Mouse (Mus musculus): ENCODE data around the gene Gmds. TPM values are rescaled to one million over a fixed set of nuclear protein-coding genes. Genes with fewer than 3 reads are reported as not detected.

The Gmds gene
- polyA plus RNA-seq, 1 experiment from 2014 or later: 38.0 TPM

DNA sequence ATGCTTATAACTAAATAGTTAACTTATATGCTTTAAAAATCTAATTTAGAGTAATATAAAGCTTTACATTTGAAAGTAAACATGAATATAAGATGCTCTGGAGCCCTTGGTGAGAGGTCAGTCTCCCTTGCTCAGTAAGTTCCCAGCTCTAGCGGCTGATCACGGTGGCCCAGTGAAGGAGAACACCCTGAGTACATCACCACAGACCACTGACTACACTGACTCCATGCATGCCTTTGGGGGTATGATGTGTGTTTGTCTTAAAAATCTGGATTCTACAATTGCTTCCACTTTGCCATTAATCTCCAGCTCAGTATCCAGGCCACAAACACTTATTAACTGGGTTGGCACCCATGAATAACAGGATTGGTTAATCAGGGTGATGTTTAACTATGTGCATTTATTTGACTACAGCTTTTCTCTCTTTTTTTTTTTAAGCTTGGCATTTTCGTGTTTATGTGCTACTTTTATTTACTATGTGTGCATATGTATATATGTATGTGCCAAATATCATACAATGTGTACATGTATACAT, 393.8 kb downstream of the Gmds start:
- H3K9ac ChIP-seq (replicated peaks; ENCODE audit: low read length): no peak overlapping the region
- H3K4me3 ChIP-seq (ENCODE audit: low read length): no peak overlapping the region
- WGBS: 53% methylated on average over 3 of the region's 3 CpGs
- H3K4me2 ChIP-seq (replicated peaks; ENCODE audit: low read depth, low read length): no peak overlapping the region
- H3K27me3 ChIP-seq (ENCODE audit: insufficient read depth, low read length): no peaks in the 10 kb centered on the region
- no peaks in the 10 kb centered on the region for H3K36me3 ChIP-seq (ENCODE audit: insufficient read depth, low read length)
- H3K27ac ChIP-seq (ENCODE audit: low read length): 0 out of 2 replicates have a peak overlapping the region, but pooled peaks have one; percentile 38
- H3K9me3 ChIP-seq (ENCODE audit: low read length): no peaks in the 10 kb centered on the region
- peak; percentile 70 for ATAC-seq (ENCODE audit: low FRiP score, low TSS enrichment)
- H3K4me1 ChIP-seq (ENCODE audit: insufficient read depth, low read length): peaks cover 11% of the 10 kb centered on the region

DNA sequence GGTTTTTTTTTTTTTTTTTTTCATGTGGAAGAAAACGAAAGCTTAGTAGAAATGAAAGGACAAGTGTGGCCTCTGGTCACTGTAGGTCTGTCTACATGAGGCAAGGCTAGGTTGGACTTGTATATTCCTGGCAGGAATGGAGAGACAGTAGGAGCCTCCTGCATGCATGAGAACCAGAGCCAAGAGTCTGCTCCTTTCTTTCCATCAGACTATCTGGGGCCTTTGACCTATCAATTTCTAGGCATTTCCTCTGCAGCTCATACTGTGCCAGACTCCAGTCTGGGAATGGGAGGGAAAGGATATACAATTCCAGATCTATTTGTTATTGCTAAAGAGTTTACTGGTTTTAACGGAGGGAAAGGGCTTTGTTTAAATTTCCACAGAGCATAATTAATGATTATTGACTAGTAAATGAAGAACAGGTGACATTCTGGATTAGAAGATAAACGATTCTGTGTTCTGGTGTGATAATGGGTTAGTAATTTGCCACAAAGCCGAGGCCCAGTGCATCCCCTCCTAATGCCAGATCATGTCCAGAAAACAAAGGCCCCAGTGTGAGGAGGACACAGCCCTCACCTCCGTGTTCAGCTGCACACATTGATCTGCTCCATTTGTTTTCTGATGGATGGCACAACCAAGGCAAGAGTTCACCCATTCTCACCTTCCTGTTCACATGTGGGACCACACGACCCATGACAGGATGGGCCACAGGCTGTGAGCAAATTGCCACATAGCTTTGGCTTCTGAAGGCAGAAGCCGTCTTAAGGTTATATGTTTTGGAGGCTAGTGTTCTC, 394.9 kb downstream of the Gmds start:
- peak; percentile 89 for ATAC-seq (ENCODE audit: low FRiP score, low TSS enrichment)
- 30% methylated on average over 7 of the region's 7 CpGs for WGBS
- H3K9ac ChIP-seq (replicated peaks; ENCODE audit: low read length): no peak overlapping the region
- H3K27ac ChIP-seq (ENCODE audit: low read length): peak overlapping the region; percentile 19
- H3K36me3 ChIP-seq (ENCODE audit: insufficient read depth, low read length): no peaks in the 10 kb centered on the region
- H3K4me2 ChIP-seq (replicated peaks; ENCODE audit: low read depth, low read length): no peak overlapping the region
- no peak overlapping the region for H3K4me3 ChIP-seq (ENCODE audit: low read length)
- H3K4me1 ChIP-seq (ENCODE audit: insufficient read depth, low read length): peaks cover 11% of the 10 kb centered on the region
- no peaks in the 10 kb centered on the region for H3K9me3 ChIP-seq (ENCODE audit: low read length)
- no peaks in the 10 kb centered on the region for H3K27me3 ChIP-seq (ENCODE audit: insufficient read depth, low read length)

DNA sequence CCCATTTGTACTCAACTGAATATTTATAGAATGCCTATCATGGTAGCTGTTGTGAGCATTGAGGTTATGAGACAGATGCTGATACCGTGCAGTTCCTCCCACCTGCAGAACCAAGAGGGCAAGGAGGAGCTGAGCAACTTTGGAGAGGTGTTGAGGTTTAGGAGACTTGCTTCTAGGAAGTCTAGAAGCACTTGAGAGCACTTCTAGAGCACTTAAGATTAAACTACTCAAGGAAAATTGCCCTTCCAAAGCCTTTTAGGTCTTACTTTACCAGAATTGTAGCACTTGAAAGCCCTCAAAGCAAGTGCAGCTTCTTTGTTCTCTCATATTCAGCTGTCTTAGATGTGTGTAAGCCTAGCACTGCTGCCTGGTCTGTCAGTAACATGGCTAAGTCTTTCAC, 409.2 kb downstream of the Gmds start:
- H3K27ac ChIP-seq (ENCODE audit: low read length): no peak overlapping the region

DNA sequence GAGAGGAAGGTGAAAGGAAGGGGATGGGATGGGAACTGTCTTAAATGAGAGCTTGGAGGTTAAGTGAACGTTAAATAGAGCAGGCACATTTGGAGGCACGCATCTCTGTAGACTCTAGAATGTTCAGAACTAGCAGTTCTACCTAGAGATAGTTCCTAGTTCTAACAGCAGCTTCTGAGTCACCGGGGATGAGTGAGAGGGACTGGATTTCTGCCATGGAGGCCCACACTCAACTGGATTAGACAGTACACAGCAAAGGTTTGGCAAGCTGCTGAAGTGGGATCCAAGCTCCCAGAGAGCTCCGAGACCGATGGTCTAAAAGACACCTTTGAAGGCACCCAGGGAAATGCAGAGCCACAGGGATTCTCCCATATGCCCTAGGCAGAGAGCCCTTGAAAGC, 411.9 kb downstream of the Gmds start:
- WGBS: 81% methylated on average over 5 of the region's 5 CpGs
- no peak overlapping the region for H3K9ac ChIP-seq (replicated peaks; ENCODE audit: low read length)
- H3K27ac ChIP-seq (ENCODE audit: low read length): no peak overlapping the region
- H3K4me2 ChIP-seq (replicated peaks; ENCODE audit: low read depth, low read length): no peak overlapping the region
- ATAC-seq (ENCODE audit: low FRiP score, low TSS enrichment): no peak
- no peak overlapping the region for H3K4me3 ChIP-seq (ENCODE audit: low read length)
- no peaks in the 10 kb centered on the region for H3K9me3 ChIP-seq (ENCODE audit: low read length)
- no peaks in the 10 kb centered on the region for H3K4me1 ChIP-seq (ENCODE audit: insufficient read depth, low read length)
- H3K36me3 ChIP-seq (ENCODE audit: insufficient read depth, low read length): no peaks in the 10 kb centered on the region
- no peaks in the 10 kb centered on the region for H3K27me3 ChIP-seq (ENCODE audit: insufficient read depth, low read length)

More for the DNA sequence above, 409.2 kb downstream of the Gmds start:
- WGBS: 85% methylated on average over 1 of the region's 1 CpGs
- Histone ChIP-seq H3K4me3 (ENCODE audit: low read length) (no peak overlapping the region), H3K4me1 (ENCODE audit: insufficient read depth, low read length) (no peaks in the 10 kb centered on the region), H3K9me3 (ENCODE audit: low read length) (no peaks in the 10 kb centered on the region), H3K27me3 (ENCODE audit: insufficient read depth, low read length) (no peaks in the 10 kb centered on the region), H3K36me3 (ENCODE audit: insufficient read depth, low read length) (no peaks in the 10 kb centered on the region), H3K4me2 (replicated peaks; ENCODE audit: low read depth, low read length) (no peak overlapping the region), H3K9ac (replicated peaks; ENCODE audit: low read length) (no peak overlapping the region)
- ATAC-seq (ENCODE audit: low FRiP score, low TSS enrichment): no peak

DNA sequence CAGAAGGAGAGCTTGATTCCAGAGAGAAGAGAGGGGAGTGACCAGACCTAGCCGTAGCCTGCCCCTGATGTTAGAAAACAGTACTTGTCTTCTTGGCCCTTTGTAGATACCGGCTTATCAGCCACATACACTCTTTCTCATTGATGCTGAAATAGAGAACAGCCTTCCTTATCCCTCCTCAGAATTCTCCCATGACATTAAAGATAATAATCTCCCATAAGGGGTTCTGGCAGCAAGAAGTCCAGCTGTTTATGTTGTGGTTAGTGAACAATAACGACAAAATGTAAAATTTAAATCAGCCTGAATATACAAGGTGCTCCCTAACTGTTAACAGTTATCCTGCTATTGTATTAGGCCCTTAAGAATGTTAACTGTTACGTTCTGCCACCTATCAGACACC, 414.0 kb downstream of the Gmds start:
- Histone ChIP-seq H3K9ac (replicated peaks; ENCODE audit: low read length) (no peak overlapping the region), H3K4me3 (ENCODE audit: low read length) (no peak overlapping the region), H3K9me3 (ENCODE audit: low read length) (no peaks in the 10 kb centered on the region), H3K4me2 (replicated peaks; ENCODE audit: low read depth, low read length) (no peak overlapping the region), H3K27ac (ENCODE audit: low read length) (no peak overlapping the region), H3K27me3 (ENCODE audit: insufficient read depth, low read length) (no peaks in the 10 kb centered on the region), H3K36me3 (ENCODE audit: insufficient read depth, low read length) (no peaks in the 10 kb centered on the region), H3K4me1 (ENCODE audit: insufficient read depth, low read length) (no peaks in the 10 kb centered on the region)
- ATAC-seq (ENCODE audit: low FRiP score, low TSS enrichment): no peak
- 79% methylated on average over 4 of the region's 4 CpGs for WGBS

DNA sequence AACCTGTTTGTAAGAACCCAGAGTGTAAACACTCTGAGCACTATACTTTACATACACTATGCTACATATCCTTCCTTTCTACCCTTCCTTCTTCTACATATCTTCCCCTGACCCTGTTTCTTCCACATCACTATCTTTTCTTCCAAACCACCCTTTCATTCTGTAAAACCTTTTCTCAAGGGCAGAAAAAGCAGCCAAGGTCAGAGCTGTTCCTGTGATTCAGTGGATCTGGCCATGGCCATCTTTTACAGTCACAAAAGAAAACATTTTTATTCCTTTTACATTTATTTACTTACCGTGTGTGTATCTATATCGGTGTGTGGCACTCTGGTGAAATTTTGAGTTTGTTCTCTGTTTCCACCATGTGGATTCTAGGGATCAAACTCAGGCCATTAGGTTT, 418.8 kb downstream of the Gmds start:
- Histone ChIP-seq H3K36me3 (ENCODE audit: insufficient read depth, low read length) (no peaks in the 10 kb centered on the region), H3K9me3 (ENCODE audit: low read length) (no peaks in the 10 kb centered on the region), H3K4me2 (replicated peaks; ENCODE audit: low read depth, low read length) (no peak overlapping the region), H3K4me1 (ENCODE audit: insufficient read depth, low read length) (no peaks in the 10 kb centered on the region; the same call in 1 of the 2 replicates), H3K9ac (replicated peaks; ENCODE audit: low read length) (no peak overlapping the region), H3K27me3 (ENCODE audit: insufficient read depth, low read length) (no peaks in the 10 kb centered on the region), H3K27ac (ENCODE audit: low read length) (no peak overlapping the region), H3K4me3 (ENCODE audit: low read length) (no peak overlapping the region)
- ATAC-seq (ENCODE audit: low FRiP score, low TSS enrichment): no peak
- 80% methylated on average over 2 of the region's 2 CpGs for WGBS

DNA sequence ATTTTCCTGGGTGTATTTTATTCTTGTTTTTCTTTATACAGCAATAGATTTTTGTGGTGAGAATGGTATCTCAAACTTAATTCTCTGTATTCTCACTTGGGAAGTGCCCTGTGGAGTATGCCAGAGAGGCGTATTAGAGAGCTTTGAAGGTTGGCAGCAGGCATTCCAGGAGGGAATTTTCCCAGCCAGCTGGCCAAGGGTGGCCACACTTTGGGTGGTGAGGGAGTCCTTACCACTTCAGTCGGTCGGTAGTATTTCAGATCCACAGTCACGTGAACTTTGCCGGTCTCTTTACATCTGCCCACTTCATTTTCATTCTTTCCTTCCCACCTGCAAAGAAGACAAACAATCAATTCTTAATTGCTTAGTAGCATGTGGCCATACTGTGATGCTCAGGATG, 421.2 kb downstream of the Gmds start:
- no peaks in the 10 kb centered on the region for H3K36me3 ChIP-seq (ENCODE audit: insufficient read depth, low read length)
- H3K9me3 ChIP-seq (ENCODE audit: low read length): no peaks in the 10 kb centered on the region
- H3K27me3 ChIP-seq (ENCODE audit: insufficient read depth, low read length): no peaks in the 10 kb centered on the region
- H3K9ac ChIP-seq (replicated peaks; ENCODE audit: low read length): no peak overlapping the region
- no peak overlapping the region for H3K27ac ChIP-seq (ENCODE audit: low read length)
- ATAC-seq (ENCODE audit: low FRiP score, low TSS enrichment): no peak
- H3K4me3 ChIP-seq (ENCODE audit: low read length): no peak overlapping the region
- H3K4me2 ChIP-seq (replicated peaks; ENCODE audit: low read depth, low read length): no peak overlapping the region
- H3K4me1 ChIP-seq (ENCODE audit: insufficient read depth, low read length): no peaks in the 10 kb centered on the region; the same call in 1 of the 2 replicates
- 71% methylated on average over 5 of the region's 5 CpGs for WGBS

DNA sequence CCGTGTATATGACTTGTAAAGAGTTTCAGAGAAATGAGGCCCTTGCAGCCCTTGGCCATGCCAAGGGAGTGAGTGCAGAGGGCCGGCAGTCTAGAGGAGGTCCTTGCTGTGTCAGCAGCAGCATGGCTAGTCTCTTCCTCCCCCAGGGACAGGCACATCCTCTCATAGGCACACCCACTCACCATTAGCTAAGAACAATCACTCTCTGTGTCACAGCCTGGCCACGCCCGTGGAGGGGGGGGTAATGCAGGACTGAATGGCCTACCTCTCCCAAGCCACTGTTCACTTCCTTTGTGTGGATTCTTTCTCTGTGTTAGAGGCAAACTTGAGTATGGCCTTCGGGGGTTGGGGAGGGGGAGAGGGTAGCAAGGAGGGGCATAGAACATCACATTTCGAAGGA, 422.8 kb downstream of the Gmds start:
- H3K27me3 ChIP-seq (ENCODE audit: insufficient read depth, low read length): no peaks in the 10 kb centered on the region
- no peak overlapping the region for H3K4me3 ChIP-seq (ENCODE audit: low read length)
- no peak overlapping the region for H3K27ac ChIP-seq (ENCODE audit: low read length)
- ATAC-seq (ENCODE audit: low FRiP score, low TSS enrichment): peak; percentile 63; the same call in 1 of the 2 replicates
- 63% methylated on average over 6 of the region's 6 CpGs for WGBS
- H3K9me3 ChIP-seq (ENCODE audit: low read length): no peaks in the 10 kb centered on the region
- peaks cover 9% of the 10 kb centered on the region for H3K4me1 ChIP-seq (ENCODE audit: insufficient read depth, low read length)
- no peak overlapping the region for H3K4me2 ChIP-seq (replicated peaks; ENCODE audit: low read depth, low read length)
- no peaks in the 10 kb centered on the region for H3K36me3 ChIP-seq (ENCODE audit: insufficient read depth, low read length)
- no peak overlapping the region for H3K9ac ChIP-seq (replicated peaks; ENCODE audit: low read length)

DNA sequence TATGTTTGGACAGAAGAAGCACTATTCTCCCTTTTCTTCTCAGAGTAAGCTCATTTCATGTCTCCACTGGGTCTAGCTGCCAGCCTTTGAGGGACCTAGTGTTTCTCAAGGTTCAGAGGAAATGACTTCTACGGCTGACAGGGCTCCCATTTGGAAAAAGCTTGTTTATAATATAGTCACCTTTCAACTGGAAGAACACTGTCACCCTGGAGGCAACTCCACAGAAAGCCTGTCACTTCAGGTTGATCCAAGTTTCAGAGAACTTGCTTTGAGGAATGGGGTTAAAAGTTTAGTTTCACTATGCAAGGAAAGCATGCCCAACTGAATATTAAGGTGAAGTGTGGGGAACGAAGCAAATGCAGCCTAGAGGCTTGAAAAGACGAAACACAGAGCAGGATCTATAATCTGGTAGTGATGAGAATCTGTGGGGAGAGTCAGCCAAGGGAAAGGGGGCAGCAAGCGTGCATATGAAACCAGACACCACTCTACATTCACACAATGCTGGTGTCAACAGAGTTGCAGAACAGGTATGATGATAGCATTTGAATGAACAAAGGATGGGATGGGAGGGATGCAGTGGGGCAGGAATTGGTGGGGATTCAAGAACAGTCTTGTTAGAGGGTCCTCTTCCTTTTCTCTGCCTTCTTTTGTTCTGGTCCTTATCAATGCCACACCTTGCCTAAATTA, 423.5 kb downstream of the Gmds start:
- no peak overlapping the region for H3K9ac ChIP-seq (replicated peaks; ENCODE audit: low read length)
- H3K4me1 ChIP-seq (ENCODE audit: insufficient read depth, low read length): peaks cover 9% of the 10 kb centered on the region
- H3K27ac ChIP-seq (ENCODE audit: low read length): no peak overlapping the region
- no peak overlapping the region for H3K4me2 ChIP-seq (replicated peaks; ENCODE audit: low read depth, low read length)
- no peaks in the 10 kb centered on the region for H3K9me3 ChIP-seq (ENCODE audit: low read length)
- no peaks in the 10 kb centered on the region for H3K27me3 ChIP-seq (ENCODE audit: insufficient read depth, low read length)
- no peaks in the 10 kb centered on the region for H3K36me3 ChIP-seq (ENCODE audit: insufficient read depth, low read length)
- no peak overlapping the region for H3K4me3 ChIP-seq (ENCODE audit: low read length)
- WGBS: 61% methylated on average over 4 of the region's 4 CpGs
- no peak for ATAC-seq (ENCODE audit: low FRiP score, low TSS enrichment)

DNA sequence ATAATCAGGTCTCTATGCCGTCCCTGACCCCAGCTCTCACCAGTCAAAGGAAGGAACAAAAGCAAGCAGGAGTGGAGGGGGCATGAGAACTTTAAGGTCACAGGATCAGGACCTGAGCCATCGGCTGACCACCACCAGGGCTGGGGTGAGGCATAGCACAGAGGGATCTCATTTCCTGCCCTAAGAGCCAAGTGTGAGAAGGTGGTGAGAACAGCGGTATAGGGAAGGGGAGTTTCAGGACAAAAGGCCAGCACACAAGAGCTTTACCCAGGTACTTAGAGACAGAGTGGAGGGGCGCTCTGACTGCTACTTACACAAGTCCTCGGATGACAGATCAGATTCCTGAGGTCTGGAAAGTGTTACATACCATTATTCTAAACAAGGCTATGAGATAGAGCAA, 426.6 kb downstream of the Gmds start:
- Histone ChIP-seq H3K27me3 (ENCODE audit: insufficient read depth, low read length) (no peaks in the 10 kb centered on the region), H3K36me3 (ENCODE audit: insufficient read depth, low read length) (no peaks in the 10 kb centered on the region), H3K4me3 (ENCODE audit: low read length) (no peak overlapping the region), H3K4me2 (replicated peaks; ENCODE audit: low read depth, low read length) (no peak overlapping the region), H3K27ac (ENCODE audit: low read length) (peak overlapping the region; percentile 27; the same call in 1 of the 2 replicates), H3K9me3 (ENCODE audit: low read length) (no peaks in the 10 kb centered on the region), H3K4me1 (ENCODE audit: insufficient read depth, low read length) (peaks cover 9% of the 10 kb centered on the region), H3K9ac (replicated peaks; ENCODE audit: low read length) (0 out of 2 replicates have a peak overlapping the region, but pooled peaks have one; percentile 14)
- peak; percentile 39; the same call in 1 of the 2 replicates for ATAC-seq (ENCODE audit: low FRiP score, low TSS enrichment)
- WGBS: 14% methylated on average over 5 of the region's 5 CpGs
